Mouse (Mus musculus): ENCODE data around the gene Cyp4a12a. TPM values are rescaled to one million over a fixed set of nuclear protein-coding genes. Genes with fewer than 3 reads are reported as not detected.

Cyp4a12a gene
- not detected in 2 replicates for polyA plus RNA-seq (2015; fragmentation: Nextera tagmentation; extraction: Ambion mirVana)

DNA sequence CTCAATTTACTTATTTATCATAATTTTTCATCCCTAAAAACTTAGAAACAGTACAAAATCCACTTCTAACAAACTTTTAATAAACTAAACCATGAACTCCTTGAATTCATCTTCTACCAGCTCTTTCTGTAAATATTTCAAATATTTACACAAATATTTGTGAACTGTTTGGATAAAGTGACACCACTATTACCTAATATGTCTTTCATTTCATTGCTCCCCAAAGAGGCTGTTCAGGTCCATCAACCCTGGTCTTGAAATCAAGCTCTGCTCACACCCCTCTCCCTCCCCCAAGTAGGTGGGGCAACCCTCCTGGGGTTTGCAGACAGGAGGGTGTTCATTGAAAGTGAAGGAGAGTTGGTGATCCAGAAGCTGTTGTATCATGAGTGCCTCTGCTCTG lies at the start of gene Cyp4a12a:
Gene Cyp4a12a, plus strand, starts transcription at position 301 of the 400 bp plus-strand sequence.

Other genes starting within 250 kb of the Cyp4a12a start
- gene Tal1, start 242.6 kb upstream of the Cyp4a12a start, polyA plus RNA-seq (2015; fragmentation: Nextera tagmentation; extraction: Ambion mirVana): 0.93 and 0.98 TPM in 2 replicates
- gene Pdzk1ip1, start 210.3 kb upstream of the Cyp4a12a start, polyA plus RNA-seq (2015; fragmentation: Nextera tagmentation; extraction: Ambion mirVana): 3.3 and 5.5 TPM in 2 replicates
- 9.5 and 9.6 TPM in 2 replicates for gene Cyp4x1, start 164.8 kb upstream of the Cyp4a12a start, polyA plus RNA-seq (2015; fragmentation: Nextera tagmentation; extraction: Ambion mirVana)
- not detected in 2 replicates for gene Cyp4a29, start 57.0 kb upstream of the Cyp4a12a start, polyA plus RNA-seq (2015; fragmentation: Nextera tagmentation; extraction: Ambion mirVana)
- not detected in 2 replicates for gene Cyp4a12b, start 112.6 kb downstream of the Cyp4a12a start, polyA plus RNA-seq (2015; fragmentation: Nextera tagmentation; extraction: Ambion mirVana)
- not detected in 2 replicates for gene Cyp4a30b, start 153.6 kb downstream of the Cyp4a12a start, polyA plus RNA-seq (2015; fragmentation: Nextera tagmentation; extraction: Ambion mirVana)
- gene Cyp4a14, start 197.1 kb downstream of the Cyp4a12a start, polyA plus RNA-seq (2015; fragmentation: Nextera tagmentation; extraction: Ambion mirVana): 0.18 TPM in 1 of 2 replicates, not detected in the other
- gene Cyp4a10, start 219.2 kb downstream of the Cyp4a12a start, polyA plus RNA-seq (2015; fragmentation: Nextera tagmentation; extraction: Ambion mirVana): 0.25 TPM in 1 of 2 replicates, not detected in the other

Measured in neural tube, postnatal 0 days (tissue).